In the genomic region with DNA sequence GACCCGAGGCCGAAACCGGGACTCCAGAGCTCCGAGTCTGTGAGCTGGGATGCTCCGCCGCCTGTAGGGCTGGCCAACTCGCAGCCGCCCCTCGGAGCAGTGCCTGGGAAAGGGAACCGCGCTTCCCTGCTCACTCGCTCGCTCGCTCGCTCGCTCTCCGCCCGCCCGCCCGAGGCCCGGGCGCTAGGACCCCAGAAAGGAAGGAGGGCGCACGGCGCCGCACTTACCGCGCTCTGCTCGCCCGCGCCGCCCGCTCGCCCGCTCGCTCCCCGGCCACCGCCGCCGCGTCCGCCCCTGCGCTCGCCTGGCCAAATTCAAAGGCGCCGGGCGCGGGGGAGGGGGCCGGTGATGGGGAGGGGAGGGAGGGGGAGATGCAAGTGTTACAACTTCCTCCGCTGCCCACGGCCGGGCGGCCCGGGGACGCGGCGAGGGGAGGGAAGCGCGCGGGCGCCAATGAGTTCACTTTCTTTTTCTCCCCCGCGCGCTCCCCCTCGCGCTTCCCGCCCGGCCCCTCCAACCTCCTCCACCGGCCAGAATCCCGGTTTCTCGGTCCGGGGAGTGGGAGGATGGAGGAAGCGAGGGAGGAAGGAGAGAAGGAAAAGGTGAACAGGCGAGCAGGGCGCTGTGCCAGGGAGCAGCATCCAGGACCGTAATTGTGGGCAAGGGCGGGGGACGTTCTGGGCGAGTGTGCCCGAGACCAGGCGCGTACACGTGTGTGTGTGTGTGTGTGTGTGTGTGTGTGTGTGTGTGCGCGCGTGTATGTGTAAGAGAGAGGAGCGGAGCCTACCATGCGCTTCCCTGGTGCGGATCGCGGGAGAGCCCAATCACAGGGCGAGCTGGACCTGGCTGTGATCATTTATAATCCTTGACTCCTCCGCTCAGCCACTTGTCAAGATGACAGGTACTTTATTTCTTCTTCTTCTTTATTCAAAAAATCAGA, we compare ENCODE assay signal across 9 mouse cellular contexts. TPM values are rescaled to one million over a fixed set of nuclear protein-coding genes. Genes with fewer than 3 reads are reported as not detected.
DNase-seq lines count a peak whose midpoint lies in the region; ATAC-seq lines count a peak whose summit lies in the region.
"Had no signal": no experiment of that assay in that cellular context is flagged by ENCODE, and none has a peak within 500 bp of the region (broad histone marks: within the 10 kb centered on the region; RNA-seq: fewer than 3 reads in every experiment).

No protein-coding gene starts in this region.

- 0% methylated on average over 51 of the region's 93 CpGs for WGBS in kidney, embryonic 14.5 days
- under 1% methylated on average over 70 of the region's 93 CpGs for WGBS in liver, embryonic 13.5 days (ENCODE audit: insufficient replicate concordance)

- H3K9ac ChIP-seq in kidney, embryonic 14.5 days (ENCODE audit: low read depth, low read length): peak overlapping the region; percentile 81
- peak overlapping the region; percentile 56 for H3K9ac ChIP-seq in liver, embryonic 13.5 days

- peak; percentile 84 for ATAC-seq in kidney, embryonic 14.5 days (ENCODE audit: low FRiP score, low TSS enrichment)
- peak; percentile 68 for ATAC-seq in liver, embryonic 13.5 days (ENCODE audit: low read depth)
- no peak for ATAC-seq in erythroid progenitor cell, adult 5-6 weeks (replicated peaks; ENCODE audit: low FRiP score, poor library complexity, severe bottlenecking)

- H3K36me3 ChIP-seq in kidney, embryonic 14.5 days (ENCODE audit: control insufficient read depth, insufficient read depth, low read length): no peaks in the 10 kb centered on the region
- no peaks in the 10 kb centered on the region for H3K36me3 ChIP-seq in liver, embryonic 13.5 days

- peak overlapping the region; percentile 79 for H3K4me3 ChIP-seq in kidney, embryonic 14.5 days (ENCODE audit: low read length)
- H3K4me3 ChIP-seq in liver, embryonic 13.5 days (replicated peaks): peak overlapping the region; percentile 61

- H3K4me1 ChIP-seq in kidney, embryonic 14.5 days (ENCODE audit: control insufficient read depth, insufficient read depth, low read length): 0 out of 2 replicates have a peak, but pooled peaks cover 2% of the 10 kb centered on the region
- H3K4me1 ChIP-seq in liver, embryonic 13.5 days (replicated peaks): no peaks in the 10 kb centered on the region

- H3K27me3 ChIP-seq in kidney, embryonic 14.5 days (ENCODE audit: control insufficient read depth, insufficient read depth, low read length): no peaks in the 10 kb centered on the region; the same call in 1 of the 2 replicates
- H3K27me3 ChIP-seq in liver, embryonic 13.5 days: peaks cover 52% of the 10 kb centered on the region

- H3K9me3 ChIP-seq in kidney, embryonic 14.5 days (ENCODE audit: control insufficient read depth, low read length): no peaks in the 10 kb centered on the region
- no peaks in the 10 kb centered on the region for H3K9me3 ChIP-seq in liver, embryonic 13.5 days (replicated peaks)

- peak overlapping the region; percentile 90 for H3K27ac ChIP-seq in kidney, embryonic 14.5 days (ENCODE audit: low read depth, low read length)
- H3K27ac ChIP-seq in liver, embryonic 13.5 days: peak overlapping the region; percentile 23; the same call in 1 of the 2 replicates
- H3K27ac ChIP-seq: macrophage had no signal

- peak; percentile 10 for DNase-seq in gastrocnemius, adult 18-20 months (ENCODE audit: low spot score)
- no peak for DNase-seq in gastrocnemius, adult 8-10 months (ENCODE audit: low spot score in 2 of 2)
- DNase-seq in embryo, embryonic 9.5 days (ENCODE audit: extremely low spot score): peak; percentile 84
- peak; percentile 7 to 35 for DNase-seq in heart, adult 9 months (ENCODE audit: low spot score in 2 of 2)
- DNase-seq in liver, embryonic 13.5 days: no peak
- peak; percentile 12 for DNase-seq in ovary, adult 18-20 months (ENCODE audit: low spot score)

- H3K4me2 ChIP-seq in kidney, embryonic 14.5 days (replicated peaks; ENCODE audit: low read depth, low read length): peak overlapping the region; percentile 89
- peak overlapping the region; percentile 58 for H3K4me2 ChIP-seq in liver, embryonic 13.5 days

RNA-seq across cellular contexts. Expression of gene Tenm3, which starts 0.5 kb away (rescaled TPM):
- 10 to 100 TPM; 10.4 to 11.8 TPM for total RNA-seq in gastrocnemius, adult 18-20 months (2021)
- 10 to 100 TPM; 10.5 to 12.2 (median 11.8) TPM for total RNA-seq in gastrocnemius, adult 8-10 months (2022)
- polyA plus RNA-seq in kidney, embryonic 14.5 days (2014; fragmentation: Nextera tagmentation; extraction: Ambion mirVana): 19.9 and 34.4 TPM in 2 replicates
- polyA plus RNA-seq in liver, embryonic 13.5 days (2015; fragmentation: Nextera tagmentation; extraction: Ambion mirVana): 2.6 and 3.3 TPM in 2 replicates
- not detected in 2 replicates for total RNA-seq in erythroid progenitor cell, adult 5-6 weeks (2015; ENCODE audit: low replicate concordance)
- not detected in 2 replicates for total RNA-seq in erythroid progenitor cell, adult 5-6 weeks (2017; ENCODE audit: low replicate concordance)
- polyA plus RNA-seq: macrophage had no signal

Comparison
In these comparisons a context has a peak if more than half of its experiments do, and no peak if none do; other contexts are left out.
1. DNase-seq: peak in gastrocnemius, adult 18-20 months (single experiment), embryo, embryonic 9.5 days (single experiment), heart, adult 9 months (2 of 2) and ovary, adult 18-20 months (single experiment); none in gastrocnemius, adult 8-10 months (0 of 2) and liver, embryonic 13.5 days (single experiment).
2. RNA of gene Tenm3, which starts 0.5 kb away (total RNA-seq): 10.5 to 12.2 TPM in gastrocnemius, adult 8-10 months and 10.4 to 11.8 TPM in gastrocnemius, adult 18-20 months; not detected in erythroid progenitor cell, adult 5-6 weeks; every median in the first group is over 10 times any median in the second.